ENCODE assay signal across 9 mouse cellular contexts in genomic region chr4:123685506-123686242, GRCm38 (mm10). TPM values are rescaled to one million over a fixed set of nuclear protein-coding genes. Genes with fewer than 3 reads are reported as not detected.
DNase-seq lines count a peak whose midpoint lies in the region; ATAC-seq and TF ChIP-seq lines count a peak whose summit lies in the region.
"Had no signal": no experiment of that assay in that cellular context is flagged by ENCODE, and none has a peak within 500 bp of the region (broad histone marks: within the 10 kb centered on the region; RNA-seq: fewer than 3 reads in every experiment).

No protein-coding gene starts in this region.

- TF ChIP-seq CTCF in lung, embryonic 14.5 days (IDR thresholded peaks at IDR 0.05; ENCODE audit: low read depth) = no peak

- WGBS in lung, embryonic 14.5 days = 49% methylated on average over 8 of the region's 8 CpGs
- 24% methylated on average over 8 of the region's 8 CpGs for WGBS in hindbrain, embryonic 14.5 days
- 40% methylated on average over 8 of the region's 8 CpGs for WGBS in neural tube, embryonic 12.5 days

- no peaks in the 10 kb centered on the region for H3K36me3 ChIP-seq in lung, embryonic 14.5 days (ENCODE audit: insufficient read depth)
- H3K36me3 ChIP-seq in hindbrain, embryonic 14.5 days (replicated peaks; ENCODE audit: control insufficient read depth, insufficient read depth) = peaks cover 33% of the 10 kb centered on the region
- peaks cover 7% of the 10 kb centered on the region; the same call in 1 of the 2 replicates for H3K36me3 ChIP-seq in neural tube, embryonic 12.5 days

- no peaks in the 10 kb centered on the region for H3K9me3 ChIP-seq in lung, embryonic 14.5 days (ENCODE audit: low read depth, low read length)
- H3K9me3 ChIP-seq in hindbrain, embryonic 14.5 days (ENCODE audit: control insufficient read depth, low read length) = no peaks in the 10 kb centered on the region
- H3K9me3 ChIP-seq in neural tube, embryonic 12.5 days = no peaks in the 10 kb centered on the region

- no peaks in the 10 kb centered on the region for H3K4me1 ChIP-seq in lung, embryonic 14.5 days (ENCODE audit: insufficient read depth)
- peaks cover 23% of the 10 kb centered on the region for H3K4me1 ChIP-seq in hindbrain, embryonic 14.5 days (replicated peaks; ENCODE audit: control insufficient read depth, insufficient read depth, low read length)
- H3K4me1 ChIP-seq in neural tube, embryonic 12.5 days = peaks cover 28% of the 10 kb centered on the region

- no peak overlapping the region for H3K27ac ChIP-seq in lung, embryonic 14.5 days (ENCODE audit: low read depth)
- peak overlapping the region; percentile 96 for H3K27ac ChIP-seq in hindbrain, embryonic 14.5 days
- no peak overlapping the region for H3K27ac ChIP-seq in neural tube, embryonic 12.5 days
- H3K27ac ChIP-seq: liver, embryonic 14.5 days had no signal

- H3K4me3 ChIP-seq in lung, embryonic 14.5 days (ENCODE audit: low read depth, low read length) = peak overlapping the region; percentile 72; the same call in 1 of the 2 replicates
- peak overlapping the region; percentile 98 for H3K4me3 ChIP-seq in hindbrain, embryonic 14.5 days (replicated peaks; ENCODE audit: low read length)
- H3K4me3 ChIP-seq in neural tube, embryonic 12.5 days = peak overlapping the region; percentile 87

- no peak overlapping the region for H3K9ac ChIP-seq in lung, embryonic 14.5 days
- H3K9ac ChIP-seq in hindbrain, embryonic 14.5 days = peak overlapping the region; percentile 99
- H3K9ac ChIP-seq in neural tube, embryonic 12.5 days = peak overlapping the region; percentile 91
- H3K9ac ChIP-seq: liver, embryonic 14.5 days had no signal

- no peak for ATAC-seq in lung, embryonic 14.5 days (ENCODE audit: insufficient read depth)
- ATAC-seq in hindbrain, embryonic 14.5 days (ENCODE audit: low FRiP score) = peak; percentile 25
- 0 out of 2 replicates have a peak, but pooled peaks have one; percentile 9 for ATAC-seq in neural tube, embryonic 12.5 days (ENCODE audit: low FRiP score, low read depth)
- no peak for ATAC-seq in monocyte, adult 5-6 weeks (replicated peaks; ENCODE audit: insufficient number of reproducible peaks, low FRiP score, low TSS enrichment, poor library complexity, severe bottlenecking)

- DNase-seq in lung, embryonic 14.5 days = no peak
- no peak for DNase-seq in lung, postnatal 14 days
- peak; percentile 85 to 89 for DNase-seq in cerebellum, postnatal 36 days
- no peak for DNase-seq in hindbrain, embryonic 14.5 days (ENCODE audit: low spot score)
- DNase-seq in yolk sac, embryonic 10.5 days (ENCODE audit: low spot score) = no peak
- DNase-seq in layer of hippocampus, adult 9-11 months = no peak

- peaks cover 20% of the 10 kb centered on the region for H3K27me3 ChIP-seq in lung, embryonic 14.5 days (ENCODE audit: insufficient read depth, low read length)
- no peaks in the 10 kb centered on the region for H3K27me3 ChIP-seq in hindbrain, embryonic 14.5 days (ENCODE audit: control insufficient read depth, insufficient read depth, low read length)
- no peaks in the 10 kb centered on the region for H3K27me3 ChIP-seq in neural tube, embryonic 12.5 days (replicated peaks)

- peak overlapping the region; percentile 100 for H3K4me2 ChIP-seq in lung, embryonic 14.5 days
- H3K4me2 ChIP-seq in hindbrain, embryonic 14.5 days (replicated peaks) = peak overlapping the region; percentile 88
- peak overlapping the region; percentile 99 for H3K4me2 ChIP-seq in neural tube, embryonic 12.5 days (replicated peaks)

RNA-seq across cellular contexts. Expression of gene Macf1, which starts 1.5 kb away (rescaled TPM):
- 103 and 107 TPM in 2 replicates for polyA plus RNA-seq in lung, embryonic 14.5 days (2014; fragmentation: Nextera tagmentation; extraction: Ambion mirVana)
- polyA plus RNA-seq in hindbrain, embryonic 14.5 days (2014; fragmentation: Nextera tagmentation; extraction: Ambion mirVana) = 111 and 120 TPM in 2 replicates
- polyA plus RNA-seq in neural tube, embryonic 12.5 days (2016; fragmentation: Nextera tagmentation; extraction: Ambion mirVana) = 61.8 and 62.7 TPM in 2 replicates
- total RNA-seq in monocyte, adult 5-6 weeks (2017) = 368 to 783 TPM (median 392 TPM) in 3 replicates

RNA-seq across cellular contexts. Expression of gene Ndufs5, which starts 32.3 kb away (rescaled TPM):
- polyA plus RNA-seq in lung, embryonic 14.5 days (2014; fragmentation: Nextera tagmentation; extraction: Ambion mirVana) = 313 TPM in 2 replicates
- polyA plus RNA-seq in hindbrain, embryonic 14.5 days (2014; fragmentation: Nextera tagmentation; extraction: Ambion mirVana) = 501 and 593 TPM in 2 replicates
- polyA plus RNA-seq in neural tube, embryonic 12.5 days (2016; fragmentation: Nextera tagmentation; extraction: Ambion mirVana) = 377 and 387 TPM in 2 replicates
- total RNA-seq in monocyte, adult 5-6 weeks (2017) = 58.3 to 116 TPM (median 73.9 TPM) in 3 replicates

Comparison
In these comparisons a context has a peak if more than half of its experiments do, and no peak if none do; other contexts are left out.
1. ATAC-seq: peak in hindbrain, embryonic 14.5 days (single experiment) and neural tube, embryonic 12.5 days (single experiment); none in lung, embryonic 14.5 days (single experiment) and monocyte, adult 5-6 weeks (single experiment).
2. DNase-seq: peak in cerebellum, postnatal 36 days (2 of 2); none in lung, embryonic 14.5 days (single experiment), lung, postnatal 14 days (single experiment), hindbrain, embryonic 14.5 days (single experiment), yolk sac, embryonic 10.5 days (single experiment) and layer of hippocampus, adult 9-11 months (single experiment).
3. Peak in every context shown above with its lines, with median percentiles within 50 percentile points of each other: H3K4me2 ChIP-seq and H3K4me3 ChIP-seq.